Comparison of ENCODE assay signal across 28 mouse cellular contexts in the genomic region with DNA sequence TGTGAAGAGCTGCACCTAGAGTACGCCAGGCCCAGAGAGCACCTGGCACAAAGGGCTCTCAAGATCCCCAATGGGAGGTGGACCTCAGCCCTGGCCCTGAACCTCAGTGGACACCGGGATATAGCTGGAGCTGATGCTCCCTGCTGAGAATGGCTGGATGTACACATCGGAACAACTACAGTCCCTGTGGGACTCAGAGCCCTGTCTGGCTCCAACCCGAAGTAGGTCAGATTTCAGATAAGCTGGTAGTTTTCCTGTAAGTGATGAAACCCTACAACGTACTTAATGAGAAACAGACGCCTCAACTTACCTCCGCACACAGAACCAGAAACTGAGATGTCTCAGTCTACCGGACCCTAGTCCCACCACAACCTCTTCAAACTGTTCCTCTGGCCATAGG. TPM values are rescaled to one million over a fixed set of nuclear protein-coding genes. Genes with fewer than 3 reads are reported as not detected.
DNase-seq lines count a peak whose midpoint lies in the region; ATAC-seq lines count a peak whose summit lies in the region.
"Had no signal": no experiment of that assay in that cellular context is flagged by ENCODE, and none has a peak within 500 bp of the region (broad histone marks: within the 10 kb centered on the region; RNA-seq: fewer than 3 reads in every experiment).

No protein-coding gene starts in this region.

- H3K36me3 ChIP-seq in midbrain, embryonic 11.5 days (ENCODE audit: control insufficient read depth, insufficient read depth, low read length), result peaks cover 28% of the 10 kb centered on the region
- H3K36me3 ChIP-seq in midbrain, embryonic 10.5 days, result peaks cover 69% of the 10 kb centered on the region
- H3K36me3 ChIP-seq in embryonic facial prominence, embryonic 10.5 days (replicated peaks), result peaks cover 74% of the 10 kb centered on the region

- H3K27ac ChIP-seq in midbrain, embryonic 11.5 days (ENCODE audit: low read depth, low read length), result no peak overlapping the region
- H3K27ac ChIP-seq in midbrain, embryonic 10.5 days (replicated peaks), result no peak overlapping the region
- no peak overlapping the region for H3K27ac ChIP-seq in embryonic facial prominence, embryonic 10.5 days (replicated peaks)
- H3K27ac ChIP-seq: embryonic facial prominence, embryonic 12.5 days; forebrain, embryonic 13.5 days; forebrain, embryonic 15.5 days had no signal

- H3K4me1 ChIP-seq in midbrain, embryonic 11.5 days (ENCODE audit: control insufficient read depth, insufficient read depth, low read length), result no peaks in the 10 kb centered on the region
- peaks cover 8% of the 10 kb centered on the region for H3K4me1 ChIP-seq in midbrain, embryonic 10.5 days
- peaks cover 22% of the 10 kb centered on the region for H3K4me1 ChIP-seq in embryonic facial prominence, embryonic 10.5 days
- H3K4me1 ChIP-seq: forebrain, embryonic 15.5 days had no signal

- H3K4me2 ChIP-seq in midbrain, embryonic 11.5 days, result no peak overlapping the region
- H3K4me2 ChIP-seq: embryonic facial prominence, embryonic 12.5 days; forebrain, embryonic 13.5 days; forebrain, embryonic 15.5 days had no signal

- peak; percentile 67 for DNase-seq in midbrain, embryonic 11.5 days (ENCODE audit: low spot score, missing footprints)
- DNase-seq in midbrain, embryonic 10.5 days (ENCODE audit: low spot score), result no peak
- DNase-seq in NIH3T3 (ENCODE audit: low read depth), result peak; percentile 20
- peak; percentile 12 for DNase-seq in embryonic facial prominence, embryonic 10.5 days (ENCODE audit: low spot score)
- DNase-seq in induced T-regulatory cell, adult 2 months (ENCODE audit: low read depth), result peak; percentile 26
- no peak for DNase-seq in urinary bladder, postnatal 4 days (ENCODE audit: low spot score in 2 of 2)
- DNase-seq in gastrocnemius, postnatal 10 days, result no peak
- no peak for DNase-seq in heart, postnatal 36 days
- DNase-seq: adrenal gland, adult 2 months; adrenal gland, postnatal 10 days; adrenal gland, postnatal 25 days; cerebellum, adult 11-12 months; cerebellum, adult 2 months; cerebellum, adult 9-10 months; cerebellum, postnatal 10 days; cerebellum, postnatal 25 days; forebrain, postnatal 0 days had no signal

- intact Hi-C loops in heart, postnatal 36 days (cut with DNase I), result loop anchor here (5.0 kb wide), 1 partner anchor 60 kb away; a partner anchor contains a TSS

- H3K9ac ChIP-seq in midbrain, embryonic 11.5 days (ENCODE audit: low read length), result no peak overlapping the region
- H3K9ac ChIP-seq: embryonic facial prominence, embryonic 12.5 days; forebrain, embryonic 13.5 days; forebrain, embryonic 15.5 days; forebrain, postnatal 0 days had no signal

- H3K9me3 ChIP-seq in midbrain, embryonic 11.5 days (ENCODE audit: control insufficient read depth, low read length), result no peaks in the 10 kb centered on the region
- H3K9me3 ChIP-seq in midbrain, embryonic 10.5 days (replicated peaks), result no peaks in the 10 kb centered on the region
- no peaks in the 10 kb centered on the region for H3K9me3 ChIP-seq in embryonic facial prominence, embryonic 10.5 days
- H3K9me3 ChIP-seq: embryonic facial prominence, embryonic 12.5 days; forebrain, embryonic 13.5 days; forebrain, embryonic 15.5 days; G1E had no signal

- 91% methylated on average over 8 of the region's 8 CpGs for WGBS in midbrain, embryonic 11.5 days
- 92% methylated on average over 8 of the region's 8 CpGs for WGBS in midbrain, embryonic 10.5 days
- WGBS in embryonic facial prominence, embryonic 10.5 days, result 67% methylated on average over 8 of the region's 8 CpGs

- no peak for ATAC-seq in midbrain, embryonic 11.5 days (ENCODE audit: low FRiP score)
- ATAC-seq: activated CD4-positive, CD25-positive, alpha-beta regulatory T cell, adult 4 months; CD4-positive, CD25-positive, alpha-beta regulatory T cell, adult 4 months; forebrain, embryonic 13.5 days; forebrain, embryonic 15.5 days; forebrain, postnatal 0 days; Patski had no signal

- H3K4me3 ChIP-seq in midbrain, embryonic 11.5 days (ENCODE audit: low read depth, low read length), result no peak overlapping the region
- H3K4me3 ChIP-seq in midbrain, embryonic 10.5 days, result no peak overlapping the region
- no peak overlapping the region for H3K4me3 ChIP-seq in embryonic facial prominence, embryonic 10.5 days
- H3K4me3 ChIP-seq: embryonic facial prominence, embryonic 12.5 days; forebrain, embryonic 13.5 days; forebrain, embryonic 15.5 days had no signal

- no peaks in the 10 kb centered on the region for H3K27me3 ChIP-seq in midbrain, embryonic 11.5 days (ENCODE audit: control insufficient read depth, insufficient read depth, low read length)
- H3K27me3 ChIP-seq in midbrain, embryonic 10.5 days (ENCODE audit: low read depth, poor library complexity, severe bottlenecking), result no peaks in the 10 kb centered on the region
- no peaks in the 10 kb centered on the region for H3K27me3 ChIP-seq in embryonic facial prominence, embryonic 10.5 days (replicated peaks; ENCODE audit: low read depth, poor library complexity, severe bottlenecking)
- H3K27me3 ChIP-seq: CH12.LX; embryonic facial prominence, embryonic 12.5 days; forebrain, embryonic 13.5 days; forebrain, embryonic 15.5 days; Patski had no signal

RNA-seq across cellular contexts. Expression of a gene that starts 11.1 kb away (rescaled TPM):
- not detected in 2 replicates for polyA plus RNA-seq in midbrain, embryonic 11.5 days (2014; fragmentation: Nextera tagmentation; extraction: Ambion mirVana)
- polyA plus RNA-seq in midbrain, embryonic 10.5 days (2016; fragmentation: Nextera tagmentation; extraction: Ambion mirVana), result 0.06 and 0.11 TPM in 2 replicates
- polyA plus RNA-seq in embryonic facial prominence, embryonic 10.5 days (2016; fragmentation: Nextera tagmentation; extraction: Ambion mirVana), result not detected in 2 replicates
- total RNA-seq in gastrocnemius, postnatal 10 days (2021), result under 1 TPM in 1 of 2 experiments, not detected in 1; 0.18 TPM
- total RNA-seq in heart, postnatal 36 days (2021), result under 1 TPM in 1 of 2 experiments, not detected in 1; 0.08 TPM
- total RNA-seq: forebrain, postnatal 0 days had no signal
- polyA plus RNA-seq: cortical plate, adult 2 months; embryonic facial prominence, embryonic 12.5 days; embryonic facial prominence, embryonic 14.5 days; forebrain, embryonic 11.5 days; forebrain, embryonic 13.5 days; forebrain, embryonic 15.5 days; forebrain, postnatal 0 days; G1E; Patski had no signal

RNA-seq across cellular contexts. Expression of a gene that starts 27.7 kb away (rescaled TPM):
- polyA plus RNA-seq in midbrain, embryonic 11.5 days (2014; fragmentation: Nextera tagmentation; extraction: Ambion mirVana), result 18.4 and 20.4 TPM in 2 replicates
- 18.6 and 19.1 TPM in 2 replicates for polyA plus RNA-seq in midbrain, embryonic 10.5 days (2016; fragmentation: Nextera tagmentation; extraction: Ambion mirVana)
- polyA plus RNA-seq in embryonic facial prominence, embryonic 10.5 days (2016; fragmentation: Nextera tagmentation; extraction: Ambion mirVana), result 19.7 and 20.6 TPM in 2 replicates
- 10 to 100 TPM; 44.2 to 47.7 TPM for total RNA-seq in gastrocnemius, postnatal 10 days (2021)
- 10 to 100 TPM; 47.5 to 51.6 TPM for total RNA-seq in heart, postnatal 36 days (2021)

RNA-seq across cellular contexts. Expression of a gene that starts 33.6 kb away (rescaled TPM):
- 5.4 and 6.9 TPM in 2 replicates for polyA plus RNA-seq in midbrain, embryonic 11.5 days (2014; fragmentation: Nextera tagmentation; extraction: Ambion mirVana)
- polyA plus RNA-seq in midbrain, embryonic 10.5 days (2016; fragmentation: Nextera tagmentation; extraction: Ambion mirVana), result 12.3 and 14.7 TPM in 2 replicates
- polyA plus RNA-seq in embryonic facial prominence, embryonic 10.5 days (2016; fragmentation: Nextera tagmentation; extraction: Ambion mirVana), result 12.2 and 13.4 TPM in 2 replicates
- total RNA-seq in gastrocnemius, postnatal 10 days (2021), result 10 to 100 TPM; 19.6 to 19.7 TPM
- total RNA-seq in heart, postnatal 36 days (2021), result 10 to 100 TPM; 19.5 to 22.5 TPM
- polyA plus RNA-seq: G1E had no signal

RNA-seq across cellular contexts. Expression of a gene that starts 48.5 kb away (rescaled TPM):
- 245 and 268 TPM in 2 replicates for polyA plus RNA-seq in midbrain, embryonic 11.5 days (2014; fragmentation: Nextera tagmentation; extraction: Ambion mirVana)
- polyA plus RNA-seq in midbrain, embryonic 10.5 days (2016; fragmentation: Nextera tagmentation; extraction: Ambion mirVana), result 176 and 213 TPM in 2 replicates
- 269 and 278 TPM in 2 replicates for polyA plus RNA-seq in embryonic facial prominence, embryonic 10.5 days (2016; fragmentation: Nextera tagmentation; extraction: Ambion mirVana)
- total RNA-seq in gastrocnemius, postnatal 10 days (2021), result 100 to 1,000 TPM; 192 to 197 TPM
- total RNA-seq in heart, postnatal 36 days (2021), result 100 to 1,000 TPM; 106 to 115 TPM

Comparison
In these comparisons a context has a peak if more than half of its experiments do, and no peak if none do; other contexts are left out.
1. DNase-seq: peak in midbrain, embryonic 11.5 days (single experiment), NIH3T3 (single experiment), embryonic facial prominence, embryonic 10.5 days (single experiment) and induced T-regulatory cell, adult 2 months (single experiment); none in midbrain, embryonic 10.5 days (single experiment), urinary bladder, postnatal 4 days (0 of 2), gastrocnemius, postnatal 10 days (single experiment) and heart, postnatal 36 days (0 of 2).